Mouse (Mus musculus): ENCODE results near the gene Fgfr2. TPM values are rescaled to one million over a fixed set of nuclear protein-coding genes. Genes with fewer than 3 reads are reported as not detected.
A peak's percentile ranks its signal among the peaks of the same experiment; 100 is the strongest.

Fgfr2 gene
- total RNA-seq, 2 experiments from 2014 or later, result 47.6 to 49.5 TPM

DNA sequence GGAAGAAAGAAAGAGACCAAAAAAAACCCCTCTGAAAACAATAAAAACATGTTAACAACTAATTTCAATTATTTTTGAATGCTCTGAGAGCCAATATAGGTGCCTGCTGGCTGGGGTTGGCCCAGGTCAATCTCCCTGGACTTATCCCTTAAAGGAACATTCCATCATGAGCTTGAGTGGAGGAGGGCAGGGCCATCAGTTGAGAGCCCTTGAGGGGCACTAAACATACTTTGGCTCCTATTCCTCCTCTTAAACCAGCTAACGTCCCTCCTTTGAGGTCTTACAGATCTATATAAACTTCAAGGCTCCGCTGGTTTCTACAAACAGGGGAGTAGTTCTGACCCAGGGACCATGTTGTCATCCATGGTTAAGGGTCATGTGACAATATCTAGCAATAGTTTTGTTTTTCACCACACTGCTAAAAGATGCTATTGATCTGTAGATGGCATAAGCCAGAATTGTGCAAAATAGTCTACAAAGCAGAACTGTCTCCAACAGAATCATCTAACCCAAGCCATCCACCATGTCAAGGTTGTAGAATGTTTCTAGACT, 2536.6 kb downstream of the Fgfr2 start:
- DNase-seq (ENCODE audit: low spot score in 2 of 2), result no peak
- TF ChIP-seq CTCF (conservative IDR thresholded peaks at IDR 0.05), result no peak
- Histone ChIP-seq H3K4me3 (no peak overlapping the region), H3K27ac (no peak overlapping the region)

DNA sequence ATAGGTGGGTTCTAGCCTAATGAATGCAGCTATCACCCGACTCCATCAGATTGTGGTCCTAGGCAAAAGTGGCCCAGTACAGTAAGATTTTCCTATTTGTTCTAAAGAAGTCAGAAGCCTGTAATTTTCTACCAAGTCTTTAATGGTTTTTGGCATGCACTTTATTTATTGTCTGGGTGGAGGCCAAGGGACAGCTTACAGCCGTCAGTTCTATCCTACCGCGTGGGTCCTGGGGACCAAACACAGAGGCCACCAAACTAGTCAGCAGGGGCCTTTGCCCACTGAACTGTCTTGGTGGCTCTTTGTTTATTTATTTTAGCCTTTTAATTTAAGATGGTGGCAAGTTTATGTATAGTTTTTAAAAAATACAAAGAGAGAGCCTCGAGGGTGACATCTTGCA, 2544.5 kb downstream of the Fgfr2 start:
- no peak overlapping the region for H3K27ac ChIP-seq
- no peak for DNase-seq (ENCODE audit: low spot score in 2 of 2)
- TF ChIP-seq CTCF (conservative IDR thresholded peaks at IDR 0.05), result no peak
- no peak overlapping the region for H3K4me3 ChIP-seq

DNA sequence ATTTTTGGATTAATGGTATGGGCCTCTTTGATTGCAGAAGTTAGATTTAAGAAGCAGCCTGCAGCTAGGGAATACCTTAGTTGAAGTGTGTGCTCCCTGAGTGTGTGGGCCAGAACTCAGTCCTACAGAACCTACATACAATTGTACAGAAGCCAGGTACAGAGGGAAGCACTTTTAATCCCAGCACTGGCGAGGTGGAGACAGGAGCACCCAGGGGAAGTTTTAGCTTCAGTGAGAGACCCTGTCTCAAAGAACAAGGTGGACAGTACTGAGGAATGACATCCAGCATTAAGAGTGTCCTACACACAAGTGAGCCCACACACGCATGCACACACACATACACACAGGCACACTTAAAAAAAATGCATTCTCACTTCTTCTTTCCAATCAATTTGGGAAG, 2545.1 kb downstream of the Fgfr2 start:
- Histone ChIP-seq H3K27ac (no peak overlapping the region), H3K4me3 (no peak overlapping the region)
- no peak for DNase-seq (ENCODE audit: low spot score in 2 of 2)
- TF ChIP-seq CTCF (conservative IDR thresholded peaks at IDR 0.05), result no peak

DNA sequence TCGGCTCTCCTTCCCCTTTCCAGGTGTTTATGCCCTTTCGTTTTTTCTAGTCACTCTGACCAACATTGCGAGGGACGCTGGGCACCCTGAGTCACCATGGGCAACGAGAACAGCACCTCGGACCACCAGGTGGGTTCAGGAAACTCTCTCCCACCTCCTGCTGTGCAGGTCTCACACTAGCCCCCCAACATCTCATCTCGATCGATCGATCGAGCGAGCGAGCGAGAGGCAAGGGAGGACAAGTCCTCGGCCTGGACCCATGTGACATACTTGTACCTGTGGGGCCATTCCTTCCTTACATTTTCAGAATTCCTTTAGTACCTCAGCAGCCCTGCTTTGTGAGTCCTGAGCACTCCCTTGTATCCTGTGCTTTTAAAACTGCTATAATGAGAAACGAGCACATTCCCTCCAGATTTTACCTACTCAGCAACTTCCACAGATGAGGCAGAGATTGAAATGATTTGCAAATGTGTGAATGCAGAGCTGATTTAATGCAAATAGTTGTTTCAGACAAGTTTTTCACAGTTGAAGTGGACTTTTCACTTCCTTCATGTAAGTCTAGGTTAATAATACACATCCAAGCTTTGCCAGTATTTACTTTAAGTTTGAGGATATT, 2545.7 kb downstream of the Fgfr2 start, which contains the start of gene Tacc2:
Tacc2 (plus strand) TSS at position 51 of the 616 bp plus-strand sequence.
- Histone ChIP-seq H3K27ac (no peak within 1 kb of the TSS), H3K4me3 (peak within 1 kb of the TSS; percentile 24; the same call in 1 of the 2 replicates)
- TF ChIP-seq CTCF (conservative IDR thresholded peaks at IDR 0.05), result no peak
- DNase-seq (ENCODE audit: low spot score in 2 of 2), result no peak

DNA sequence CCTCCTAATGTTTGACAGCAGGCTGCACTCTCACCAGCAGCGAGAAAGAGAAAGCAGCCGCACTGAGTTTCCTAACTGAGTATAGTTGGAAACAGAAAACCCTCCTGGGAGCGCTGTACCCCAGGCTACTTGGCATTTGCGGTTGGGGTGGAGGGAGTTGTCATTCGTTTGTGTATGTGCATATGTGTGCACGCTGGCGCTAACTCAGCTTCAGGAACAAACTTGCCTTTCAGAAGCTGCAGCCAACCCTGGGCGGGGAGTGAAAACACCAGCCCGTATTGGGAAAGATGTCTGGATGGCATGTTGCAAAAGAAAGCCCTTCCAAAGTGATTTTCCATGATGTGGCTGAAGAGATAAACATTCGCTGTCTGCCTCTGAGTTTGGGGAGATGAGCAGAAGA, 2546.2 kb downstream of the Fgfr2 start:
- no peak overlapping the region for H3K27ac ChIP-seq
- peak overlapping the region; percentile 24; the same call in 1 of the 2 replicates for H3K4me3 ChIP-seq
- TF ChIP-seq CTCF (conservative IDR thresholded peaks at IDR 0.05), result peak; percentile 17
- peak in 1 of 2 experiments; percentile 22 for DNase-seq (ENCODE audit: low spot score in 2 of 2)

GRCm38 (mm10) chr7:130574211-130574991, 2548.7 kb downstream of the Fgfr2 start:
- no peak for TF ChIP-seq CTCF (conservative IDR thresholded peaks at IDR 0.05)
- no peak overlapping the region for H3K27ac ChIP-seq
- no peak overlapping the region for H3K4me3 ChIP-seq
- DNase-seq (ENCODE audit: low spot score in 2 of 2), result no peak

DNA sequence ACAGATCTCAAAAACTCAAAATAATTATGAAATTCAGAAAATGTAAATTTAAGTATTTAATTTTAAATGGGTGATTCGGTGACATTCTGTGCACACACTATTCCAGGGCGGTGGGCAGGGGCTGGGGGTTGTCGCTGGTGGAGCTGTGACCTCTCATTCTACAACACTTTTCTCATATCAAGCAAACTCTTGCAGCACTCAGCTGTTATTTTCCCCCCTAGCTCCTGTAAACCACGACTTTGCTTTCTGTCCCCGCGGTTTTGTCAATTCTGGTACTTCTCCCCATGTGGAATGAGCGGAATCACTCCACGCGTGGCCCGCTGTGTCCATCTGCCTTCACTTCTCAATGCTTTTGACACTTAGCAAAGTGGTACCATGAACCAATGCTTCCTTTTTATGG, 2549.4 kb downstream of the Fgfr2 start:
- Histone ChIP-seq H3K27ac (no peak overlapping the region), H3K4me3 (no peak overlapping the region)
- DNase-seq (ENCODE audit: low spot score in 2 of 2), result no peak
- no peak for TF ChIP-seq CTCF (conservative IDR thresholded peaks at IDR 0.05)

- no peak within 1 kb of the TSS for H3K4me3 ChIP-seq
- no peak for DNase-seq (ENCODE audit: low spot score in 2 of 2)
- H3K27ac ChIP-seq, result no peak within 1 kb of the TSS
- no peak for TF ChIP-seq CTCF (conservative IDR thresholded peaks at IDR 0.05)
Observed at GRCm38 (mm10) chr7:130572821-130573220, 2550.3 kb downstream of the Fgfr2 start, which contains the start of gene Nsmce4a. Nsmce4a (minus strand) TSS chr7:130573118.

DNA sequence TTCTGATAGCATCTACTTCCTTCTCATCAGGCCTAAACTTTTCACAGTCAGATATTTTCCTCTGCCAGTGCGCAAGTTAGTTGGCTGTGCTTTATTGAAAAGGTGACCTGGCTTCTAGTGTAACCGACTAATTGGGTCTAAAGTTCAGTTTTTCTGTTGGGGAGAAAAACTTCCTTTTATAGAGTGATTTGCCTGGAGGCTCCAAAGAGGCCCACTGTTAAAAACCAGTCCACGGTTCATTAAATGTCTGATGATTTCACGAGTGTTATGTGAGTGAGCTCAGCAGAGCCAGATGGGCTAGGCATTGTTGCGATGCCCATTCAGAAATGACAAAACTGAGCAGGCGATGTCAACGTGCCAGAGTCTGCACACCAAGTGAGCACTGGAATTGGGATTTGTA, 2552.7 kb downstream of the Fgfr2 start:
- Histone ChIP-seq H3K27ac (no peak overlapping the region), H3K4me3 (no peak overlapping the region)
- DNase-seq (ENCODE audit: low spot score in 2 of 2), result no peak
- TF ChIP-seq CTCF (conservative IDR thresholded peaks at IDR 0.05), result no peak

- Histone ChIP-seq H3K27ac (no peak overlapping the region), H3K4me3 (no peak overlapping the region)
- TF ChIP-seq CTCF (conservative IDR thresholded peaks at IDR 0.05), result no peak
- no peak for DNase-seq (ENCODE audit: low spot score in 2 of 2)
Observed at GRCm38 (mm10) chr7:130568783-130569436, 2554.2 kb downstream of the Fgfr2 start.

GRCm38 (mm10) chr7:130564596-130564995, 2558.6 kb downstream of the Fgfr2 start:
- Histone ChIP-seq H3K27ac (peak overlapping the region; percentile 55; the same call in 1 of the 2 replicates), H3K4me3 (no peak overlapping the region)
- DNase-seq (ENCODE audit: low spot score in 2 of 2), result peak in 1 of 2 experiments; percentile 32
- no peak for TF ChIP-seq CTCF (conservative IDR thresholded peaks at IDR 0.05)

- no peak for DNase-seq (ENCODE audit: low spot score in 2 of 2)
- Histone ChIP-seq H3K27ac (peak overlapping the region; percentile 55; the same call in 1 of the 2 replicates), H3K4me3 (no peak overlapping the region)
- TF ChIP-seq CTCF (conservative IDR thresholded peaks at IDR 0.05), result no peak
Observed at GRCm38 (mm10) chr7:130563880-130564279, 2559.3 kb downstream of the Fgfr2 start.

GRCm38 (mm10) chr7:130563276-130563675, 2559.9 kb downstream of the Fgfr2 start:
- Histone ChIP-seq H3K4me3 (no peak overlapping the region), H3K27ac (no peak overlapping the region)
- DNase-seq (ENCODE audit: low spot score in 2 of 2), result no peak
- TF ChIP-seq CTCF (conservative IDR thresholded peaks at IDR 0.05), result no peak
